Mouse (Mus musculus) lung, embryonic 14.5 days (tissue): ENCODE results near the gene March9. TPM values are rescaled to one million over a fixed set of nuclear protein-coding genes. Genes with fewer than 3 reads are reported as not detected.
A peak's percentile ranks its signal among the peaks of the same experiment; 100 is the strongest.

Source experiments
- ATAC-seq: fragments of 200-750 bp; cut with Nextera tagmentation; 2 replicates; pipeline ENCODE4 v1.8.0; 2017; ENCODE audit warnings: mild to moderate bottlenecking, moderate TSS enrichment, moderate library complexity; ENCODE audit not compliant: insufficient read depth
- DNase-seq: peaks from one replicate; pipeline ENCODE4 v3.0.0-alpha.2; 2015
- H3K27ac ChIP-seq: fragments of 300-500 bp; sonication (generic); 2 replicates; pipeline ENCODE4 v1.5.1; 2014; ENCODE audit warnings: low read depth, mild to moderate bottlenecking, moderate library complexity
- H3K27me3 ChIP-seq: fragments of 300-500 bp; sonication (generic); 2 replicates; pipeline ENCODE4 v1.6.1; 2014; ENCODE audit warnings: low read length, control low read depth; ENCODE audit not compliant: insufficient read depth
- H3K36me3 ChIP-seq: fragments of 300-500 bp; sonication (generic); 2 replicates; pipeline ENCODE4 v1.6.1; 2014; ENCODE audit warnings: control low read depth; ENCODE audit not compliant: insufficient read depth
- H3K4me1 ChIP-seq: fragments of 300-500 bp; sonication (generic); 2 replicates; pipeline ENCODE4 v1.6.1; 2014; ENCODE audit warnings: antibody characterized with exemption, control low read depth; ENCODE audit not compliant: insufficient read depth
- H3K4me2 ChIP-seq: fragments of 300-500 bp; sonication (generic); 2 replicates; pipeline ENCODE4 v1.6.1; 2014; ENCODE audit warnings: mild to moderate bottlenecking
- H3K4me3 ChIP-seq: fragments of 300-500 bp; sonication (generic); 2 replicates; pipeline ENCODE4 v1.5.1; 2014; ENCODE audit warnings: low read depth, low read length
- H3K9ac ChIP-seq: fragments of 300-500 bp; sonication (generic); 2 replicates; pipeline ENCODE4 v1.6.1; 2014
- H3K9me3 ChIP-seq: fragments of 300-500 bp; sonication (generic); 2 replicates; pipeline ENCODE4 v1.6.1; 2016; ENCODE audit warnings: low read depth, low read length, control low read depth
- CTCF ChIP-seq: IDR thresholded peaks from 2 replicates; pipeline ENCODE4 v1.5.1; 2016; ENCODE audit warnings: antibody characterized with exemption, low read depth
- WGBS: fragments of 180-500 bp; shearing (Covaris S2); extraction: QIAGEN DNeasy Blood & Tissue Kit; methylation state at CpG from one replicate; pipeline ENCODE4 v1.1.7; 2014; 5-methylcytosine and 5-hydroxymethylcytosine counted together
- polyA plus RNA-seq: library from polyadenylated mRNA; unstranded; fragments of >200 nt; fragmentation: Nextera tagmentation; extraction: Ambion mirVana; gene quantifications from 2 replicates; pipeline ENCODE4 v1.2.1, GENCODE M21; 2014

The March9 gene
- polyA plus RNA-seq, 1 experiment from 2014 or later, result 1.5 TPM

GRCm38 (mm10) chr10:127069281-127070189 is 9.6 kb upstream of the March9 start:
- peaks cover 15% of the 10 kb centered on the region for H3K4me1 ChIP-seq
- H3K4me3 ChIP-seq, result peak overlapping the region; percentile 61
- no peak for DNase-seq
- WGBS, result 6% methylated on average over 30 of the region's 30 CpGs
- H3K9ac ChIP-seq, result peak overlapping the region; percentile 61
- H3K36me3 ChIP-seq, result peaks cover 43% of the 10 kb centered on the region
- ATAC-seq, result peak; percentile 68
- H3K27ac ChIP-seq, result peak overlapping the region; percentile 81
- H3K27me3 ChIP-seq, result no peaks in the 10 kb centered on the region
- peak overlapping the region; percentile 92 for H3K4me2 ChIP-seq
- no peak for TF ChIP-seq CTCF
- H3K9me3 ChIP-seq, result no peaks in the 10 kb centered on the region

GRCm38 (mm10) chr10:127068360-127069038 is 8.5 kb upstream of the March9 start:
- ATAC-seq, result no peak
- Histone ChIP-seq H3K27ac (no peak overlapping the region), H3K4me3 (peak overlapping the region; percentile 61), H3K9ac (peak overlapping the region; percentile 61), H3K36me3 (peaks cover 44% of the 10 kb centered on the region), H3K4me1 (peaks cover 15% of the 10 kb centered on the region), H3K27me3 (no peaks in the 10 kb centered on the region), H3K9me3 (no peaks in the 10 kb centered on the region), H3K4me2 (peak overlapping the region; percentile 92)
- TF ChIP-seq CTCF, result no peak
- WGBS, result 71% methylated on average over 9 of the region's 9 CpGs
- no peak for DNase-seq

GRCm38 (mm10) chr10:127066519-127067018 is 6.6 kb upstream of the March9 start:
- Histone ChIP-seq H3K4me3 (no peak overlapping the region), H3K9ac (no peak overlapping the region), H3K9me3 (no peaks in the 10 kb centered on the region), H3K27me3 (no peaks in the 10 kb centered on the region), H3K4me1 (peaks cover 18% of the 10 kb centered on the region), H3K4me2 (no peak overlapping the region), H3K36me3 (peaks cover 44% of the 10 kb centered on the region), H3K27ac (no peak overlapping the region)
- TF ChIP-seq CTCF, result no peak
- 87% methylated on average over 14 of the region's 14 CpGs for WGBS
- no peak for ATAC-seq
- DNase-seq, result no peak

- Histone ChIP-seq H3K27me3 (peaks cover 3% of the 10 kb centered on the region), H3K27ac (no peak overlapping the region), H3K9ac (no peak overlapping the region), H3K4me1 (peaks cover 18% of the 10 kb centered on the region), H3K4me2 (no peak overlapping the region), H3K4me3 (no peak overlapping the region; the same call in 1 of the 2 replicates), H3K9me3 (no peaks in the 10 kb centered on the region), H3K36me3 (peaks cover 44% of the 10 kb centered on the region)
- ATAC-seq (no peak), DNase-seq (no peak)
- TF ChIP-seq CTCF, result no peak
- 73% methylated on average over 9 of the region's 9 CpGs for WGBS
Observed at GRCm38 (mm10) chr10:127065981-127066380, 6.0 kb upstream of the March9 start.

- H3K27me3 ChIP-seq, result peaks cover 18% of the 10 kb centered on the region
- DNase-seq (peak; percentile 44), ATAC-seq (peak; percentile 1; the same call in 1 of the 2 replicates)
- no peak for TF ChIP-seq CTCF
- H3K9me3 ChIP-seq, result no peaks in the 10 kb centered on the region
- peak overlapping the region; percentile 98 for H3K9ac ChIP-seq
- H3K36me3 ChIP-seq, result peaks cover 44% of the 10 kb centered on the region
- peak overlapping the region; percentile 89 for H3K27ac ChIP-seq
- peaks cover 12% of the 10 kb centered on the region for H3K4me1 ChIP-seq
- H3K4me2 ChIP-seq, result peak overlapping the region; percentile 70
- peak overlapping the region; percentile 90 for H3K4me3 ChIP-seq
- WGBS, result 8% methylated on average over 37 of the region's 37 CpGs
Observed at GRCm38 (mm10) chr10:127063913-127064870, 4.2 kb upstream of the March9 start.

- H3K27ac ChIP-seq, result peak within 1 kb of the TSS; percentile 89
- under 1% methylated on average over 46 of the region's 46 CpGs for WGBS
- H3K4me2 ChIP-seq, result peak within 1 kb of the TSS; percentile 70
- H3K4me3 ChIP-seq, result peak within 1 kb of the TSS; percentile 90
- H3K36me3 ChIP-seq, result peaks cover 39% of the 10 kb centered on the region
- TF ChIP-seq CTCF, result no peak
- peaks cover 26% of the 10 kb centered on the region for H3K27me3 ChIP-seq
- no peaks in the 10 kb centered on the region for H3K9me3 ChIP-seq
- ATAC-seq (peak; percentile 91), DNase-seq (peak; percentile 98)
- peak within 1 kb of the TSS; percentile 98 for H3K9ac ChIP-seq
- H3K4me1 ChIP-seq, result peaks cover 11% of the 10 kb centered on the region
Observed at GRCm38 (mm10) chr10:127063239-127063872, 3.4 kb upstream of the March9 start, which contains the start of gene Cdk4. Gene Cdk4, plus strand, starts transcription at chr10:127063534.
